Mouse (Mus musculus) lung, adult 2 months (tissue): ENCODE measurements around the gene Ifi47.

Experiments used
- CTCF ChIP-seq: fragments of 200-500 bp; IDR thresholded peaks from 2 replicates; pipeline ENCODE4 v1.5.1; 2011; ENCODE audit warnings: mild to moderate bottlenecking, low read length, control low read depth; ENCODE audit not compliant: insufficient read depth
- POLR2A ChIP-seq: fragments of 200-500 bp; IDR thresholded peaks from 2 replicates; pipeline ENCODE4 v1.6.1; 2011; ENCODE audit warnings: low read depth, mild to moderate bottlenecking, control low read depth, low read length, borderline replicate concordance; ENCODE audit errors: extremely low read depth

DNA sequence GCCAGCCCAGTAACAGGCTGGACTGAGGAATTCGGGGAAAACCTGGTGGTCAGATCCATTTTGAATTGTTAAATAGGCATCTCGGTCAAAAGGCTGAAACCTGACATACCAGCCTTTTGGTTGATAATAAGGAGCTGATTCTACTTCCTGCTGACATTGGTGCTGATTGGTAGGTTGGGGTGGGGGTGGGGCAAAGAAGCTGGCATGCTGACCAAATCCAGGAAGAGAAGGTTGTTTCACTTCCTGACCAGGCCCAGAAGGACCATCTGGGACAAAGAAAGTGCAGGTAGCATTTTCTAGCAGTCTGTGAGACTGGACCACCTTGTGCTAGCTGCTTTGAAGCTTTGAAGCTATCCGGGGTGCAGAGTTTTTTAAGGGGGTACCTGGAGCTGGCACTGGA is 24.0 kb downstream of the Ifi47 start:
- TF ChIP-seq CTCF (no peak), POLR2A (no peak)
